Mouse (Mus musculus): ENCODE data around the gene Fhad1.
A peak's percentile ranks its signal among the peaks of the same experiment; 100 is the strongest.
"Not testable (repeated sequence)": the region's sequence is repeated elsewhere in the genome, so short reads cannot be mapped to it uniquely, and the experiment has no call there.

The Fhad1 gene

DNA sequence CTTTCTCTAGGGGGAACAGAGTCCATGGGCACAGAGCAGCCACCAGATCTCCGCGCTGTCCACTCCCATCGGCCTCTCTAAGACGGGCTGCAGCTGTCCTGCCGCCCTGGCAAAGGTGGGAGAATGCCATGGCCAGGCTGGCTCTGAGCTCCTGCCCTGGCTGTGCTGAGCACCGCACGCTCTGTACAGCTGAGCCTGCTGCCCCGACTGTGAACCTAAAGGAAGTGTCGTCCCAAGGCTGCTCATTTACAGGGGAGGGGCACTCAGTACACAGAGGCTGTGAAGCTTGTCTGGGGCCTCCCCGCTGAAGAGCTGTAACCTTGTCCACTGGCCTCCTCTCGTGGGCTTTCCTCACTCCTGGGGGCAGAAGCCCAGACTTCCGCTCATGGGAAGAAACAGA is 29.6 kb upstream of the Fhad1 start:
- DNase-seq (ENCODE audit: low spot score in 2 of 2) = no peak

DNA sequence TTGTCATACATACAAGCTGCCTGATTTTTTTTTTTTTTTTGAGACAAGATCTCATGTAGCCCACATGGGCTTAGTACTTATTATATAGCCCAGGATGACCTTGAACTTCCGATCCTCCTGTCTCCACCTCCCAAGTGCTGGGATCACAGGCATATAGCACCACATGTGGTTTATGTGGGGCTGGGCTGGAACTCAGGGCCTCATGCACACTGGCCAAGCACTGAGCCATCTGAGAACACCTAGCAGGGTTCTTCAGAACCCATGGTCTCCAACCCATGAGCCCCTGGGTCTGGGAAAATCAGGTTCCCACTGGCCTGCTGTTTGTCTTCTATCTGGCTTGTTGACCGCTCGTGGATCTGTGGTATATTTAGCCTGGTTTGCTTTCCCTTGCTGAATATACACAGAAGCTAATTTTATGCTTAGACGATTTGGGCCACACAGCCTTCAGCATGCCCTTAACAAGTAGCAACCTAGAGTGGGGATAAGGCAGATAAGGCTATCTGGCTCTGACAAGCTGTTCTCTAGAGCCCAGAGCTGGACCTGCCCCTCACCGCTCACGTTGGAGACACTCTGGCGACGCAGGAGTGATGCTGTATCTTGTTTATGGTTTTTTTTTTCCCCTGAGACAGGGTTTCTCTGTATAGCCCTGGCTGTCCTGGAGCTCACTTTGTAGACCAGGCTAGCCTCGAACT is 24.9 kb upstream of the Fhad1 start:
- DNase-seq (ENCODE audit: low spot score in 2 of 2) = no peak

DNA sequence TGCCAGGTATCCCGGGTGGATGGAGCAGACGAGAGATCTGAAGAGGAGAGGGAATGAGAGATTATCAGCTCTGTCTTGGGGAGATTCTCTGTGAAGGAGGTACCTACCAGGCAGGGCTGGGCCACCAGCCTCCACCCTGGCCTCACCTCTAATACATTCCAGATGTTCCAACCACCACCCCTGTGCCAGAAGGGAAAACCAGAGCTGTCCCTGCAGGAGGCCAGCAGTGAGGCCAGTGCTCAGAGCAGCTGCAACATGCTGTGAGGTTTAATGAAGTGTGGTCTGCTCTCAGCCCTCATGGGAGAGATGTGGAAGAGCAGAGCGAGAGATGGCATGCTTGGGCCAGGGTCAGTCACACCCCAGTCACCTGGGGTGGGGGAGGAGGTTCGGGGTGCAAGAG is 23.0 kb upstream of the Fhad1 start:
- DNase-seq (ENCODE audit: low spot score in 2 of 2) = no peak

DNA sequence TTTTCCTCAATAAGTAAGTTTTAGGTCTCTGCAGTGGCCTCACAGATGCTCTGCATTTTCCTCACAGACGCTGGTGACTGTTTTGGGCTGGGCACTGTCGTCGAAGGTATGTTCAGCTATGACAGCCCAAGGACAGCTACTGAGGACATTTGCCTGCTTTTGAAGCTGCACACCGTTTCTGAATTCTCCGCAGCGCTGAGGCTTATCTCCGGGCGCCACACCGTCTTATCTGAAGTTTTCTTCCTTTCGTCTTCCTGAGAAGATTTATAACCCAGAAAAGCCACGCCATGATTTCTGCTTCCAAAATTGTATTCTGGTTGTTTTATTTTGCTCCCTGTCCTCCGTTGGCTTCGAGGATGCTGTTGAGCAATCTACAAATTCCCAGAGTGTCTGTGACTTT is 13.7 kb upstream of the Fhad1 start:
- DNase-seq (ENCODE audit: low spot score in 2 of 2) = no peak

DNA sequence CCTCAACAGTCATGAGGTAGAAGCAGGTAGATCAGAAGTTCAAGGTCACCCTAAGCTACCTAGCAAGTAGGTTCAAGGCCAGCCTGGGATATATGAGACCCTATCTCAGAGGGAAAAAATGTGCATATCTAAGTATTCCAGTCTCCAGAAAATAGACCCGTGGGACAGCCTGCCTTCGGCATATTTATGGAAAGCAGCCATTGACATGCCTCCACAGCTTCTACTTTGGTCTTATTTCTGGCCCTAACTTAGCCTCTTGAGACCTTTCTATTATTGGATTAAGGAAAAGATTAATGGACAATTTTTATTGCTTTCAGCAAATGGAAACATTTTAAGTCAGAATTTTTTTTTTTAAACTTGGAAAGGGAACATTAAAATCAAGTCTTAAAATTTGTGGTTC is 12.1 kb upstream of the Fhad1 start:
- no peak for DNase-seq (ENCODE audit: low spot score in 2 of 2)

DNA sequence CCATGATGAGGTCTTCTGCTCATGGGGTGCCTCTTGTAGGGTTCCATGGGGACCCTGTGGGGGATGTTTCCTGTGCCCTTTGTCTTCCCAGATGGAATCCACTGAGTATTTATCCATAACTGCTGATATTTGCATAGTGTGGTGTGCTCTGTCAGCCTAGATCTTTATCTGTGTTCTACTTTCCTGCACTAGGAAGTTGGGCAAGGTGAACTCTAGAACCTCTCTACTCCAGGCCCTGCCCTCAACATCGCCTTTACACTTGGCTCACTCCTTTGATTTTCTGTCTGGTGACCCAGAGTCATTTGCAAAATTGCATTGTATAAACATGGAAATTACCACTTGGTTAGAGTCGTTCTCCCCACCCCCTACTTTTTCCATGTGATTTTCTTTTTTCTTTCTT is 9.7 kb upstream of the Fhad1 start:
- no peak for DNase-seq (ENCODE audit: low spot score in 2 of 2)

DNA sequence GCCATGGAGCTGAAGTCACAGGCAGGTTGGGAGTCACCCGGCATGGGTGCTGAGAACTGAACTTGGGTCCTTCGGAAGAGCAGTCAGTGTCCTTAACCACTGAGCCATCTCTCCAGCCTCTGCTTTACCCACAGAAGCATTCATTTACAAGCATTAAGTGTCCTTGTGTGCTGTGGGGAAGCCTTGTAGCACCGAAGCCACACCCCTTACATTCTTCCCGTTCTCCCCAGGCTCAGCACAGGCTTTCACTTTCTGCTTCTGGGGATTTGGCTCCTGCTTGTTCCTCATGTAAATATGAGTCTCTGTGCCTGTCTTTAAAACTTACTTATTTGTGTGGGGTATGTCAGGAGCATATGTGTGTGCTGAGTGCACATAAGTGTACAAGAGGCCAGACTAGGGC is 8.3 kb upstream of the Fhad1 start:
- DNase-seq (ENCODE audit: low spot score in 2 of 2) = no peak

DNA sequence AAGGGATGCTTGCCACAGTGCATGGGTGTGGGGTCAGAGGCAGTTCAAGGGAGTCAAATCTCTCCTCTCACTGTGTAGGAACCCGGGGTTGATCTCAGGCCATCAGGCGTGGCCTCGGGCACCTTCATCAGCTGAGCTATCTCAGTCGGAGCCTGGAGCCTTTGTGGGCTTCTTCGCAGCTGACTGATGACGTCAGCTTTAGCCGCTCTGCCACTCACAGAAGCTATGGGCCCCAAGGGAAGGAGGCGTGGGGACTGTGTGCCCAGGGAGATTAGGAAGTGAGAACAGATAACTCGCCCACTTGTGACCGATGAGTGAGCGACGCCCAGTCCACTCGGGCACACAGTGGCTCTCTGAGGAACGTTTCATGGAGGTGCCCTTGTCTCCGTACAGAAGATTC is 2.8 kb upstream of the Fhad1 start:
- peak in 1 of 2 experiments; percentile 8 for DNase-seq (ENCODE audit: low spot score in 2 of 2)

DNA sequence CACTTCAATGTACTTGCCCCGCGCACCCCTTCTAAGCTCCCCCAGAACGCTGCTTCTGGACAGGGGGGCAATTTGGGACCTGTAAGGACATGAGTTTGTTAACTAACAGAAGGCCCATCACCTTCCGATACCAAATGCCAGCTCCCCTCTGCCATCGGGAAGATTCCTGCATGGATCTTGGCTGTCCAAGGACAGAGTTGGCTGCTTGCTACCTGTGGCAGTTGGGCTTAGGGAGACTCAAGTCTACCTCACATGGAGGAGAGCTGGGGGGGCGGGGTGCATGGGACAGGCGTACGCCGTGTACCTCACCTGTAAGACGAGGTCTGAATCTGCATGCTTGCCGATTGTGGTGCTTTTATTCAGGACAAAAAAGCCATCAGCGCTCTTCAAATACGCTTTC is 3.6 kb downstream of the Fhad1 start:
- DNase-seq (ENCODE audit: low spot score in 2 of 2) = no peak

DNA sequence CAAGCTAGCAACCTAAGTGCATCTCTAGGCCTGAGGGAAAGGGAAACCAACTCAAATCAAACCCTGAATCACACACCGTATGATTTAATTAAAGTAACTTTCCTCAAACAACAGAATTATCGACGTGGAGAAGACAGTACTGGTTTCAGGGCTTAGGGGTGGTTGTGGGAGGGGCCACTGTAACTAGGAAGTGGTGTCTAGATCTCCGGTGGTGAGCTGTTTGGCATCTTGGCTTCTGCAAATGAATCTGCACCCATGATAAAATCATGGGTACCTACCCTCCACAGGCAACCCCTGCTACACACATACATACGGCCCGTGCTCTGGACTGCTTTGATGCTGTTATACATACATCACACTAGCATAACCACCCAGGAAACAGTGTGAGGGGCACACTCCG is 4.4 kb downstream of the Fhad1 start:
- DNase-seq (ENCODE audit: low spot score in 2 of 2) = no peak

DNA sequence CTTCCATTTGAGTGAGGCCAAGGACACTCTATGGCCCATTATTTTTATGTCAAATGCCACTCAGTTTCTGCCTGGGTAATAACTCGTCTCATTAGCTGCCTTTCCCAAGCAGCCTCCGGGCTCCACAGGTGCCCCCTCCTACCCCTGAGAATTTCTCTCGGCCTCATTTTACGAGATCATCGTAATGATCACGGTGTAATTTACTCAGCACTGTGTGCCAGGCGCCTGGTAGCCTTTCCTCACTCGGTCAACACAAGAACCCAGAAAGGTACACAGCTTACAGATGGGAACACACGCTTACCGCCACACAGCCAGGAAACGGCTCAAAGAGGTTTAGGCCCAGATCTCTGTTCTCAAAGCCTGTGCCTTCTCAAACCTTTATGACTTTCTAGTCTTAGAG is 6.7 kb downstream of the Fhad1 start:
- no peak for DNase-seq (ENCODE audit: low spot score in 2 of 2)

DNA sequence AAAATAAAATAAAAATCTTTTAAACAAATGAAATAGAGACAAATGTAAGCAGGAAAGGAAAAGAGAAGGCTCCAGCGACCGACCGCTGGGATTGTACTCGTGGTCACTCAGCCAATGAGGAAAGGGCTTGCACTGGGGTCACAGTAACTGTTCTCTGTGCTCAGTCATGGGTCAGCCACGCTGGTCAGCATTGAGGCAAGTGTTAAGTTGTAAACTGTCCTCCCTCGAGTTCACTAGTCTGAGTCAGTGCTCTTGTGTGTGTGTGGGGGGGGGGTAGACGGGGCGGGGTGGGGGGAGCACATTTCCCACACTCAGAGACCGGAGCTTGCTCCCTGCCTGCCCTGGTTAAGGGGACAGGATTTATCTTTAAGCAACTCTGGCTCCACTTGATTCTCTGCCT is 14.3 kb downstream of the Fhad1 start:
- no peak for DNase-seq (ENCODE audit: low spot score in 2 of 2)

DNA sequence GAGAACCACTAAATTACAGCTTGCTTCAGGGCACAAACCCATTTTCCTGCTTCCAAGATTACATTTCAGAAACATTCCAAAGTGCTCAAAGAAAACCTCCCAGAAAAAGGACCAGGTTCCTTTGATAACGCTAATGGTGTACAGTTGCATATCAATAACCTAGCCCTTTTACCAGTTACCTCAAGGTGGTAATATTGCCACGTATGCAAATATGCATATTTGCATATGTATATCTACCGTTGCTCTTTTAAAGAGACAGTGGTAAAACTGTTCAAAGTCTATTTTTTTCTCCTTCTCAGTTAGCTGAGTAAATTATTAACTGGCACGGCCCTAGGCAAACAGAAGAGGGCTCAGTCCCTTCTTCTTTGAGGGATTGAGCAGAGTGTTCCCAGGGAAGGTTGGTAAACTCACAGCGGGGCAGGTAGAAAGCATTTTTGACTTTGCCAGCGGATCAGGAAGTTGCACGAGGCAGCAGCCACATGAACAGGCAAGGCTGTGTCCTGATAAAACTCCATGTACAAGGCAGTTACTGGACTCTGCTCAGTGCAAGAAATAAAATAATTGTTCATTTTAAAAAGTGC is 15.3 kb downstream of the Fhad1 start:
- no peak for DNase-seq (ENCODE audit: low spot score in 2 of 2)

DNA sequence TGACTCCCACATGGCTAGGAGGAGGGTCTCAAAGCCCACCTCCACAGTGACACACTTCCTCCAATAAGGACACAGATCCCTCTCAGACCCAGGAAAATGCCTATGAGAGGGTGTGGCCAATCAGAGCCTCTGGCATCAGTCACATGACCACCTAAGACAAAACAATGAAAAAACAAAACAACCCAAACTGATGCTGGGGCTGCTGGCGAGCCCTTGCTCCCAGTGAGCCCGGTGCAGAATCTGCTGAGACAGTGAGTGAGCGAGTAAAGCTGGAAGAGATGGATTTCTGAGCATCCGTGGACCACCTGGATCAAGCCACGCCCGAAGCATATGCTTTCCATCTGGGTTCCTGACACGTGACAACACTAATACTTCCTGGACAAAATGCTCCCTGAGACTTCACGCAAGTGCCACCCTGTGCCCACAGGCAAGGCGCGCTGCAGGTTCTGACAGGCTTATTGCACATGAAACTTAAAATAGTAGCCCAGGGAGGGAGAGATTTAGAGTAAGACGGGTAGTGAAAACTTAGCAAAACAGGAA is 16.5 kb downstream of the Fhad1 start:
- peak in 1 of 2 experiments; percentile 17 for DNase-seq (ENCODE audit: low spot score in 2 of 2)

DNA sequence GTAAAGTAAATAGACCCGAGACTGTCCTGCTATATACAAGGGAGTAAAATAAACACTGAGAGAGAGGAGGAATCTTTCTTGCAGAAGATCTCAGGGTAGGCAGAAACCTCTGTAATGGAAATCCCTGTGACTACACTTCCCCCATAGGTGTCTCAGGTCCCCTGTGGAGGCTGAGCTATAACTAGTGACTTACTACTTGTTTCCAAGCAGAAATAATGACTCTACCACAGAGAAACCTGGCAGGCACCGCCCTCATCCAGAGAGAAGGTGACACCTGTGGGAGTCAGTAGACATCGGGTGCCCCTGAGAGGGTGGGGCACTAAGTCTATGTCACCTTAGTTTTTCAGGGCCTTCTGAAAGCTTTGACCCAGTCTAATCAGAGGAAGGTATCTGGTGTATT is 18.0 kb downstream of the Fhad1 start:
- no peak for DNase-seq (ENCODE audit: low spot score in 2 of 2)

DNA sequence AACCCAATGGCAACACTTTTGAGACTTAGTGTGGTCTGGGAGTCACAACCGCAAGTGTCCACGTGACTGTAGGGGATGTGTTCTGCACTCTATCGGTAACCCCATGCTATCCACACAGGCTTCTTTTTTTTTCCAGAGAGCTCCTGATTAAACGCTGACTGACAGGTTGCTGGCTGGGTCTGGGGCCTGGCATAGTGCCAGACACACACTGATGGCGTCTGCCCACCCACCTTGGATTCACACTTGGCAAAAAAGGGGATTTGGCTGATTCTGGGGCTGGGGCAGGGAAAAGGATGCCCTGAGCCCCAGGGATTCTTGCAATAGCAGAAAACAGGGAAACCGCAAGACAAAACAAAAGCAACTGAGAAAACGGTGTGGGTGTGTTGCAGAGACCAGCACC is 18.8 kb downstream of the Fhad1 start:
- no peak for DNase-seq (ENCODE audit: low spot score in 2 of 2)

DNA sequence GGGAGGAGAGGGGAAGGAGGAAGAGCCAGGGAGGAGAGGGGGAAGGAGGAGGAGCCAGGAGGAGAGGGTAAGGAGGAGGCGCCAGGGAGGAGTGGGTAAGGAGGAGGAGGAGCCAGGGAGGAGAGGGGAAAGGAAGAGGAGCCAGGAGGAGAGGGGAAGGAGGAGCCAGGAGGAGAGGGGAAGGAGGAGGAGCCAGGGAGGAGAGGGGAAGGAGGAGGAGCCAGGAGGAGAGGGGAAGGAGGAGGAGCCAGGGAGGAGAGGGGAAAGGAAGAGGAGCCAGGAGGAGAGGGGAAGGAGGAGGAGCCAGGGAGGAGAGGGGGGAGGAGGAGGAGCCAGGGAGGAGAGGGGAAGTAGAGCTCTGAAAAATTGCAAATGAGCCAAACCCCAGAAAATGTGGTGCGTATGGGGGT is 20.8 kb downstream of the Fhad1 start:
- DNase-seq (ENCODE audit: low spot score in 2 of 2) = not testable (repeated sequence)

DNA sequence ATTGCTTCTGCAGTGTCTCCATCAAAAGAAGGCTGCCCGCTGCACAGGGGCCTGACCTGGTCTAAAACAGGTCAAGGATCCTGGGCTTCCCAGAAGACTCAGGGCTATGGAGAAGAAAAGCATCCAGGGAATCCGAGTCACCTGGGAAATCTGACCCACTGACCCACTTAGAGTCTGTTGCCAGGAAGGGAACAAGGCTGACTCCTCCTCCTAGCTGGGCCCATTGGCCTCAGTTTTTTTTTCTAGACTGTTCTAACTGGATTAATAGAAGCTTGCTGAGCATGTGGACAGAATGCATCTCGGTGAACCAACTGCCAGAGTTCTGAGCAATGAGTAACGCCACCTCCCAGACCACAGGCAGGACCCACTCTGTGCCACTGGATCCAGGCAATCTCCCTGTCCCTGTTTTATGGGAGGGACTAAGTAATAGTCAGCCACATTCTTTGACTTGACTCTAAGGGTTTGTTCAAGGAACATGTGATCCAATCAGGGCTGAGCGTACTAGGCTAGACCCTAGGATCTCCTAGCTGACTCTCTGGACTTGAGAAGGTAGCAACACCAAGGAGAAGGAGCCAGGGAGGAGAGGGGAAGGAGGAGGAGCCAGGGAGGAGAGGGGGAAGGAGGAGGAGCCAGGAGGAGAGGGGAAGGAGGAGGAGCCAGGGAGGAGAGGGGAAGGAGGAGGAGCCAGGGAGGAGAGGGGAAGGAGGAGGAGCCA is 21.4 kb downstream of the Fhad1 start:
- DNase-seq (ENCODE audit: low spot score in 2 of 2) = no peak

DNA sequence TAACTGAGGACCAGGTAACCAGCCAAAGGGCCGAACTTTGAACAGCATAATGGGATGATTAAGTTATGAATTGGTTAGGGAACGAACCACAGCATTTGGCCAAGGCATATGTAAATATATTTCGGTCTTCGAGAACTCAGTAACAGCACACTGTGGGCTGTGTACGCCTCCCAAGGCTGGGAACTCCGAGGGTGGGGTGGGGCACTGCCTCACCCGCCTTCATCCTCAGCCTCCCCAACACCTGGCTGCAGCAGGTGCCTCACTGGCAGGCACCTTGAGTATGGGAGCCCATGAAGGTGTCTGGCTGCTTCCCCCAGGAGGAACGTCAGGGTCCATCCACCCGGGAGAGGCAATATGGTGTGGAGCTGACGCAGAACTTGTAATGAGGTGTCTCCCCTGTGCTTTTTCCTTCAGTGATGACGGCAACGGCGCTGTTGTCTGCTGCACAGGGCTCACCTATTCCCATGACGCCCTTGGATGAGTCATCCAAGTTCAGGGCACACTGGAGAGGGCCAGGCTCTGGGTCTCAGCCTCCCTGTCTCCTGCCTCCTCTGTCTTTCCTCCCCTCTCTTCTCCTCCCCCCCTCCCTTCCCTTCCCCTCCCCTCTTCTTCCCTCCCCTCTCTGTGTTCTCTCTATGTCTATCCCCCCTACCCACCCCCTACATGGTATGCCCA is 22.2 kb downstream of the Fhad1 start:
- DNase-seq (ENCODE audit: low spot score in 2 of 2) = no peak

DNA sequence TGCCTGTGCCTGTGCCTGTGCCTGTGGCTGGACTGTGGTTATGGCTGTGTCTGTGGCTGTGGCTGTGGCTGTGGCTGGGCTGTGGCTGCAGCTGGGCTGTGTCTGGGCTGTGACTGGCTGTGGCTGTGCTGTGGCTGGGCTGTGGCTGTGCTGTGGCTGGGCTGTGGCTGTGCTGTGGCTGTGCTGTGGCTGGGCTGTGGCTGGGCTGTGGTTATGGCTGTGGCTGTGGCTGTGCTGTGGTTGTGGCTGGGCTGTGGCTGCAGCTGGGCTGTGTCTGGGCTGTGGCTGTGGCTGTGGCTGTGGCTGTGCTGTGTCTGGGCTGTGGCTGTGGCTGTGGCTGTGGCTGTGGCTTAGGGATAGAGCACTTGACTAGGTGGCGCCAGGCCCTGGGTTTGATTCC is 26.7 kb downstream of the Fhad1 start:
- DNase-seq (ENCODE audit: low spot score in 2 of 2) = no peak

DNA sequence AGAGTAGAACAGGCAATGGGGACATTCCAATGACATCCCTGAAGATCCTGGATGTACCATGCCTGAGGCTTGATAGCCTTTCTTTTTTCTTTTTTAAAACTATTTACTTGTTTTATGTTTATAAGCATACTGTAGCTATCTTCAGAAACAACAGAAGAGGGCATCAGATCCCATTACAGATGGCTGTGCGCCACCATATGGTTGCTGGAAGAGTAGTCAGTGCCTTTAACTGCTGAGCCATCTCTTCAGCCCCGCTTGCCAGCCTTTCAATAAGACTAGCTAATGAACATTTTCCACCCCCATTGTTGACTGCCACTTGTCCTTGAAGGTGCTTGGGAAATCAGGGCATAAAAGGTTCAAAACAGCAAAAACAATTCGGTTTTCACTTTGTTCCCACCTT is 31.2 kb downstream of the Fhad1 start:
- DNase-seq (ENCODE audit: low spot score in 2 of 2) = no peak

DNA sequence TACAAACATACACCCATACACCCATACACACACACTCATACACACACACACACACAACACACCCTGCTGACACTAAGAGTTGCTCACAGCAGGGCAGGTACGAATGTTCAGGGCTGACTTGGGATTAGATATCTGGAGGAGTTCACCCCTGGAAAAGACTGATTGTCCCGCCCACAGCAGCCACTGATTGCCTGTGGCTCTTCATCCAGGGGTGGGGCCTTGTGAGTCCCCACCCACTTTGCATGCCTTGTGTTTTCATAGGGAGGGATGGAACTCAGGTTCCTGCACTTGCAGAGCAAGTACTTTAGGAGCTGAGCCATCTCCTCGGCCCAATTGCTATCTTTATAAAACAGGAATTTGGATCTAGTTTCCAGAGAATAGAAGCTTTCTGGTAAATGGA is 33.4 kb downstream of the Fhad1 start:
- no peak for DNase-seq (ENCODE audit: low spot score in 2 of 2)

DNA sequence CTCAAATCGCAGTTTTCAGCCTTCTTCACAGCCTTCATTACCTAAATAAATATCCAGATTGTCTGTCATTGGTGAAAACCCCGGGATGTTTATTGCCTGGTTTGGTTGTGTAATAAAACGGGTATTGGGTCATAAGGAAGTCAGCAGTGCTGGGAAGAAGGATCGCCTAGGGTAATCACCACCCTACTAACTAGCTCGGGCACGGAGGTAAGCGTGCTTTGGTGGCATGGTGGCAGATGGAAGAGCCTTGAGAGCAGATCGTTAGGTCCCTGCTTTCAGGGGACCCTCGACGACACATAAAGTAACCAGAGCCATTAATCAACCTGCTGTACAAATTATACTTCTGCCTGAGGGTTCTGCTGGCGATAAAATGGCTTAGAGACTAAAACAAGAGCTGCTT is 36.3 kb downstream of the Fhad1 start:
- no peak for DNase-seq (ENCODE audit: low spot score in 2 of 2)
